Mouse (Mus musculus): ENCODE measurements around the gene Ahctf1. TPM values are rescaled to one million over a fixed set of nuclear protein-coding genes. Genes with fewer than 3 reads are reported as not detected.

Ahctf1 gene
- total and polyA plus RNA-seq, 3 experiments: 56.9 to 489 (median 70.8) TPM

GRCm38 (mm10) chr1:179722811-179723469 lies 80.5 kb downstream of the Ahctf1 start:
- Histone ChIP-seq H3K4me1 (ENCODE audit: control insufficient read depth in 1 of 2, insufficient read depth in 2 of 2, low read length in 2 of 2) (no peaks in the 10 kb centered on the region), H3K9me3 (replicated peaks; ENCODE audit: insufficient read depth, low read length) (no peaks in the 10 kb centered on the region), H3K4me3 (ENCODE audit: control insufficient read depth in 1 of 2, insufficient read depth in 1 of 2, low read depth in 2 of 2, low read length in 2 of 2) (no peak overlapping the region), H3K36me3 (ENCODE audit: control insufficient read depth in 1 of 2, insufficient read depth in 2 of 2, low read length in 2 of 2) (no peaks in the 10 kb centered on the region), H3K27me3 (ENCODE audit: control insufficient read depth in 1 of 2, insufficient read depth in 2 of 2, low read length in 2 of 2) (no peaks in the 10 kb centered on the region; a peak in 1 of 4 replicates), H3K9ac (ENCODE audit: control insufficient read depth, low read depth, low read length, poor library complexity, severe bottlenecking) (no peak overlapping the region), H3K27ac (ENCODE audit: control insufficient read depth, low read depth, low read length) (no peak overlapping the region), H3K79me2 (ENCODE audit: control insufficient read depth, insufficient read depth, low read length, poor library complexity) (no peaks in the 10 kb centered on the region)
- DNase-seq (ENCODE audit: low read depth, low spot score): no peak
- TF ChIP-seq CTCF (IDR thresholded peaks at IDR 0.05 in 2 of 3, conservative IDR thresholded peaks at IDR 0.05 in 1 of 3; ENCODE audit: control insufficient read depth in 1 of 3, insufficient read depth in 1 of 3, low read depth in 2 of 3, low read length in 3 of 3, poor library complexity in 1 of 3, severe bottlenecking in 1 of 3): no peak
- no peak for TF ChIP-seq UBTF (IDR thresholded peaks at IDR 0.05; ENCODE audit: borderline replicate concordance, insufficient read depth, low read depth, low read length)
- TF ChIP-seq TBP (IDR thresholded peaks at IDR 0.05; ENCODE audit: low read depth, low read length): no peak
- no peak for TF ChIP-seq TCF12 (IDR thresholded peaks at IDR 0.05; ENCODE audit: low read depth, low read length)
- no peak for TF ChIP-seq EP300 (IDR thresholded peaks at IDR 0.05; ENCODE audit: low read depth in 1 of 2, low read length in 2 of 2)
- TF ChIP-seq KAT2A (conservative IDR thresholded peaks at IDR 0.05; ENCODE audit: low read depth, low read length): no peak
- no peak for TF ChIP-seq ETS1 (IDR thresholded peaks at IDR 0.05; ENCODE audit: low read depth, low read length)
- no peak for TF ChIP-seq ZMIZ1 (IDR thresholded peaks at IDR 0.05; ENCODE audit: low read depth, low read length)
- TF ChIP-seq ZC3H11A (IDR thresholded peaks at IDR 0.05; ENCODE audit: low read depth, low read length): no peak
- TF ChIP-seq ZNF384 (IDR thresholded peaks at IDR 0.05; ENCODE audit: low read depth, low read length): no peak
- TF ChIP-seq USF1 (IDR thresholded peaks at IDR 0.05; ENCODE audit: low read depth, low read length): no peak
- no peak for TF ChIP-seq MXI1 (IDR thresholded peaks at IDR 0.05; ENCODE audit: low read depth, low read length)
- no peak for TF ChIP-seq POLR2AphosphoS2 (IDR thresholded peaks at IDR 0.05; ENCODE audit: low read length)

- H3K27me3 ChIP-seq (ENCODE audit: control insufficient read depth in 1 of 2, insufficient read depth in 2 of 2, low read length in 2 of 2): no peaks in the 10 kb centered on the region
- peaks cover 4 to 19% of the 10 kb centered on the region in 2 experiments; a peak in 3 of 4 replicates for H3K4me1 ChIP-seq (ENCODE audit: control insufficient read depth in 1 of 2, insufficient read depth in 2 of 2, low read length in 2 of 2)
- H3K9me3 ChIP-seq (replicated peaks; ENCODE audit: insufficient read depth, low read length): no peaks in the 10 kb centered on the region
- H3K36me3 ChIP-seq (ENCODE audit: control insufficient read depth in 1 of 2, insufficient read depth in 2 of 2, low read length in 2 of 2): peaks cover 0 to 8% of the 10 kb centered on the region in 2 experiments; a peak in 2 of 4 replicates
- H3K9ac ChIP-seq (ENCODE audit: control insufficient read depth, low read depth, low read length, poor library complexity, severe bottlenecking): 0 out of 2 replicates have a peak overlapping the region, but pooled peaks have one; percentile 18
- peak; percentile 86 for DNase-seq (ENCODE audit: low read depth, low spot score)
- peak overlapping the region; percentile 77 for H3K27ac ChIP-seq (ENCODE audit: control insufficient read depth, low read depth, low read length)
- H3K79me2 ChIP-seq (ENCODE audit: control insufficient read depth, insufficient read depth, low read length, poor library complexity): no peaks in the 10 kb centered on the region
- H3K4me3 ChIP-seq (ENCODE audit: control insufficient read depth in 1 of 2, insufficient read depth in 1 of 2, low read depth in 2 of 2, low read length in 2 of 2): no peak overlapping the region
- no peak for TF ChIP-seq CHD1 (IDR thresholded peaks at IDR 0.05; ENCODE audit: low read depth, low read length)
- TF ChIP-seq BHLHE40 (IDR thresholded peaks at IDR 0.05; ENCODE audit: borderline replicate concordance, low read depth, low read length): no peak
- no peak for TF ChIP-seq TBP (IDR thresholded peaks at IDR 0.05; ENCODE audit: low read depth, low read length)
- TF ChIP-seq RAD21 (IDR thresholded peaks at IDR 0.05; ENCODE audit: low read depth, low read length): peak; percentile 15; the same call in 1 of the 2 replicates
- TF ChIP-seq MYC (IDR thresholded peaks at IDR 0.05; ENCODE audit: low read depth, low read length): no peak
- no peak for TF ChIP-seq POLR2AphosphoS5 (IDR thresholded peaks at IDR 0.05; ENCODE audit: borderline replicate concordance, low read depth, low read length)
- TF ChIP-seq KAT2A (conservative IDR thresholded peaks at IDR 0.05; ENCODE audit: low read depth, low read length): no peak
- no peak for TF ChIP-seq POLR2AphosphoS2 (IDR thresholded peaks at IDR 0.05; ENCODE audit: low read length)
- TF ChIP-seq NRF1 (IDR thresholded peaks at IDR 0.05; ENCODE audit: insufficient read depth, low read depth, low read length, poor library complexity, severe bottlenecking): no peak
- peak; percentile 91 for TF ChIP-seq MAFK (IDR thresholded peaks at IDR 0.05; ENCODE audit: borderline replicate concordance, low read depth, low read length)
- no peak for TF ChIP-seq USF2 (IDR thresholded peaks at IDR 0.05; ENCODE audit: borderline replicate concordance in 1 of 2, insufficient read depth in 1 of 2, low read depth in 1 of 2, low read length in 2 of 2)
- TF ChIP-seq MYB (IDR thresholded peaks at IDR 0.05; ENCODE audit: low read depth, low read length): no peak
- TF ChIP-seq ZKSCAN1 (IDR thresholded peaks at IDR 0.05; ENCODE audit: low read depth, low read length): no peak
- no peak for TF ChIP-seq POLR2A (IDR thresholded peaks at IDR 0.05; ENCODE audit: control insufficient read depth in 1 of 2, insufficient read depth in 1 of 2, low read depth in 1 of 2, low read length in 2 of 2, poor library complexity in 1 of 2)
- peak; percentile 52 for TF ChIP-seq TAL1 (IDR thresholded peaks at IDR 0.05; ENCODE audit: low read length)
- TF ChIP-seq CHD2 (IDR thresholded peaks at IDR 0.05; ENCODE audit: low read length): no peak
- peak; percentile 64 for TF ChIP-seq ETS1 (IDR thresholded peaks at IDR 0.05; ENCODE audit: low read depth, low read length)
- TF ChIP-seq SMC3 (IDR thresholded peaks at IDR 0.05; ENCODE audit: low read depth, low read length): peak; percentile 46
- 0 out of 2 replicates have a peak, but pooled peaks have one; percentile 32 for TF ChIP-seq MAZ (IDR thresholded peaks at IDR 0.05; ENCODE audit: low read depth, low read length)
- no peak for TF ChIP-seq E2F4 (IDR thresholded peaks at IDR 0.05; ENCODE audit: borderline replicate concordance, low read depth, low read length)
- TF ChIP-seq ZNF384 (IDR thresholded peaks at IDR 0.05; ENCODE audit: low read depth, low read length): no peak
- TF ChIP-seq MAX (IDR thresholded peaks at IDR 0.05; ENCODE audit: low read length): no peak
Measured at GRCm38 (mm10) chr1:179715786-179716185, 87.7 kb downstream of the Ahctf1 start.

Data from MEL (cell line).